Mouse (Mus musculus) ES-Bruce4 (cell line): Measurements from ENCODE around the gene Zbtb20.

Experiments used
- CTCF ChIP-seq: IDR thresholded peaks from one replicate; pipeline ENCODE4 v1.8.1; 2011; ENCODE audit warnings: low read depth, low read length
- EP300 ChIP-seq: IDR thresholded peaks from 2 replicates; pipeline ENCODE4 v1.6.1; 2011; ENCODE audit warnings: low read depth, low read length; ENCODE audit not compliant: insufficient read depth

DNA sequence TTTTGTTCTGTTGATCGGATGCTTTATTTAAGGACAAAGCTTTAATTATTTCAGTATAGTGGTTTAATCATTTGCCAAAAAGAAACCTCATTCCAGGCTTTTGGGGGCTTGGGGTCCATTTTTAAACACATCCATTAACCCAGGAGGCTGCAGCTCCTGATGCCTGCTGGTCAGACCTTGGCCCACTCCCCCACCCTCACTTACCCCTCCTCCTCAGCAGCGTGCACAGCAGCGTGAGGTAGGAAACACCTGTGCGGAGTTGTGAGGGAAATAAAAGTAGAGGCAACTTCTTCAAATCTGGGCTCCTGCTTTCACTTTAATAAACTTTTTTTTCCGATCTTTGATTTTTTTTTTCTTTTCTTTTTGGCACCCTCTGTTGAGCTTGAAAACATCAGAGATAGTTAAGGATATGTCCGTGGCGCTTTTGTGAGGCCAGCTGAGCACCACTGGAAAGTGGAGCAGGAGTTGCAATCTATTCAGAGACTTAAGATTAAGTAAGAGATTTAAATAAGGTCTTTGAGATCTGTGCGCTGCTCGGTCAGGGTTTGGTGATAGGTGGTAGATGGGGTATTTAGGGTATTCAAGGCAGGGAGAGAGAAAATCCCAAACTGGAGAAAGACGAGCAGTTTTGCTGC lies 631.2 kb downstream of the Zbtb20 start:
- TF ChIP-seq CTCF, result no peak
- TF ChIP-seq EP300, result no peak
